Mouse (Mus musculus): ENCODE measurements around the gene Gjd2.

GRCm38 (mm10) chr2:114060071-114060591 lies 46.7 kb upstream of the Gjd2 start:
- TF ChIP-seq CTCF (IDR thresholded peaks at IDR 0.05; ENCODE audit: control insufficient read depth, insufficient read depth, low read length), result no peak
- no peak for TF ChIP-seq POLR2A (IDR thresholded peaks at IDR 0.05; ENCODE audit: borderline replicate concordance, control insufficient read depth, low read depth, low read length)
